Mouse (Mus musculus) layer of hippocampus, postnatal 14 days (tissue): ENCODE measurements at regions not wholly inside any gene's neighbourhood (a gene's known extent, or its start where the extent isn't known, plus 50 kb on each side); places are given as distances from the start of the nearest gene placed in this dataset.

Source experiments
- DNase-seq, 2 experiments: peaks; one replicate each; pipeline ENCODE4 v3.0.0; 2021 to 2022; ENCODE audit warnings: low spot score in 2 of 2, mixed read lengths in 1 of 2

DNA sequence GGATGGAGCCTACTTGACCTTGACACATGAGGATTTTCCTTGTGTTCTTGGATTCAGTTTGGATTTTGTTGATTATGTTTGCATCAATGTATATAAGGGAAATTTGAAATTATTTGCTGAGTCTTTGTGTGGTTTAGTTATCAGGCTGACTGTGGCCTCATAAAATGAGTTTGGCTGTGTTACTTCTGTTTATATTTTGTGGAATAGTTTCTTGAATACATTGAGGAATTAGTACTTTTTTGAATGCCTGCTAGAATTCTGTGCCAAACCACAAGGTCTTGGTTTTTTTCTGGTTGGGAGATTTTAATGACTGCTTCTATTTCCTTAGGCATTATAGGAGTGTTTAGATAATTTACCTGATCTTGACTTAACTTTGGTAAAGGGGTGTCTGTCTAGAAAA is 1018.5 kb downstream of the Zpld1 start:
- no peak for DNase-seq

DNA sequence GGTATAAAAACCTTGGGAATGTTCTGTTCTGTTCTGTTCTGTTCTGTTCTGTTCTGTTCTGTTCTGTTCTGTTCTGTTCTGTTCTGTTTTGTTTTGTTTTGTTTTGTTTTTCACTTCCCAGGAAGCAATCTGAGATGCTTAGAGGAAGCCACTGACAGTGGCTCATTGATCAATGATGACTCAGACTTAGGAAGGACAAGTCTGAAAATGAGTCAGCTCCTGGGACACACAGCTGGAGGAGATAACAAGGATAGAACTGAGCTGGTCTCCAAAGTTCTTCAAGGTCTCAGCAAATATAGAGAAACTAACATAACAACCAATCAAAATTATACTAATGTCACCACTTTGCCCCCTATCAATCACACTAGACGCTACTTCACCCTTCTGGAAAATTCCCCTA is 1033.9 kb downstream of the Zpld1 start:
- no peak for DNase-seq

DNA sequence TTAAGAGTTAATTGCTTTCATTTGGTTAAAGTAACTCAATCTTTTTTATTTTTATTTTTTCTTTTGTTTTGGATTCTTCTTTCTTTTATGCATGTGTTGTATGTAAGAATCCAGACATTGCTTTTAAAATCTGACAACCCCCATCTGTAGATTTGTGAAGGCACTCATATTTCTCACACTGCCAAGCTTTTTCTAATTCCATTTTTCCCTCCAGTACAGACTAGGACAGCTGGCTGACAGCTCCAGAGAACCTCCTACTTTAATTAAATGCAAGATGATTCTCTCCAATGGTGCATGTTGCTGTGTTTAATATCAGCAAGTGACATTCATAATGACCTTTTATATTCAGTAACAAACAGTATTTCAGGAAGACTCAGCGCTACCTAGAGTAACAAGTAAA is 1038.5 kb downstream of the Zpld1 start:
- peak in 1 of 2 experiments; percentile 1 for DNase-seq

DNA sequence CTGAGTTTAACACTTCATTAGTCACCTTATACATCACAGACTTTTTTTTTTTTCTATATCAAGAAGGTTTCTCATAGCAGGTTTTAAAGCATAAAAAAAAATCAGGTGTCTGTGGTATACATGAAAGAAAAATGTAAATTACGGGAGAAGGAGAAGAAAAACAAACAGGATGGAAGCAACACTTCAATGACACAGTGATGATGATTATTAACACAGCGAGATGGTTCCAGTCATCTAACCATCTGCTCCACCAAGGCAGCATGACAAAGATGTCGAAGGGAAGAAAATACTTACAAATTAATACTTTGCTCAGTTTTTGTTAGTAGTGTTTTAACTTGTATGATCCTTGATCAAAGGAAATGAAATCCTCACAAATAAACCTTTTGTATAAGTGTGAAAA is 1050.9 kb downstream of the Zpld1 start:
- no peak for DNase-seq

DNA sequence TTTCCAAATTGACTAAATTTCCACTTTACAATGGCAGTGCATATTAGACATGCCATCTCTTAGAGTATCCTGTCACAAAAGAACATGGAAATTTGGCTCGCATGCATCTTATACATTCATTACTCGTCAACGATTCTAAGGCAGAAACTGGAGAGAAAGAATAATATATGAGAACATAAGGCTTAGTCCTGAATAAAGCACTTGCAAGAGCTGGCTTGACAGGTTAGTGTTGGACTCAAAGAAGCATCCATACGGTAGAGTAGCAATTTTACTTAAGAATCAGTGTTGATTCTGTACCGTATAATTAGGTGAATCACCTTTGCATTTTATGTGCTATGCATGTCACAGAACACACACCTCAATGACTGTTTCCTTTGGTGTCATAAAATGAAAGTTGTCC is 1051.4 kb downstream of the Zpld1 start:
- DNase-seq, result no peak

DNA sequence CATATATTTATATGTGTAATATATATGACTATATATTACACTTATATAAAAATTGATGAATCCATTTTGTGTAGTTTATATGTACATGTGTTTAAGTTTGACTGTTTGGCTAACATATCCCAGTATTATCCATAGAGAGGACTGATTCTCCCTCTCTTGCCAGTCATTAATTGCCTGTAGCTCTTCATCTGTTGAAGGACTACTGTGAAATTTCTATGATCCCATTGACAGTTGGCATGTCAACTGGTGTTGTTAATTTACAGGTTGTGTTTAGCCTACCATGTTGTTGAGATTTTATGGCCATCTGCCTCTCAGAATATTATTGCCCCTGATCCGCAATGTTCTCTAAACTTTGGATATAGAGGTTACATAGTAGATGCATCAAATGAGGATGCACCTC is 1058.3 kb downstream of the Zpld1 start:
- DNase-seq, result peak in 1 of 2 experiments; percentile 12

DNA sequence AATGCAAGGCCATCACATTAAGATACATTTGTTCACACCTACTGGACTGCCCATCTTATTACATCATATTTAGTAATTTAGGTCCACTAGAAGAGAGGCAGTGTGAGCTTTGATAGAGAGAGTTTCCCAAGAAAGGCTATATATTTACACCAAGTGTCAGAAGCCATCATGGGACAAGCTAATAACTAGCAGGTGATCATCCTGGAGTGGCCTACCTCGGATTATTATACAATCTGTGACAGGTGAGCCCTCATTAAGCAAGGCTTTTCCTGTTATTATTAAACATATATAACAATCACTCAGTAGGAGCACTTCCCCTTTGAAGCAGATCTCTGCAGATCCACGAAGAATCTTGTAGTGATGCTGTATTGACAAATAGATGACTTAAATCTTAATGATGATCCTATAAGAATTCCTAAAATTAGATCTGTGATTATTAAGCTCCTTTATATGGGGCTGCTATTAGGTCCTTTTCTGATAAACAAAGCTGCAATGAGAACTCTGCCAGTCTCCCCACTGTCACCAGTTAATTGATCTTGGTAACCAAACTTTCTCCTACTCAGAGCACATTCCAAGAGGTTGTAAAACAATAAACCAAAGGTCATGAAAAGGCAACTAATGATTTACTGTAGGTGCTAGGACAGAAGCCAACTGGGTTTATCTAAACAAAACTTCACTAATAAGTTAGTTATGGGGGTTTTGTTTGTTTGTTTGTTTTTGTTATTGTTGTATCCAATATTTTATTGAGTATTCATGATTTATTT is 1068.2 kb downstream of the Zpld1 start:
- DNase-seq, result no peak

DNA sequence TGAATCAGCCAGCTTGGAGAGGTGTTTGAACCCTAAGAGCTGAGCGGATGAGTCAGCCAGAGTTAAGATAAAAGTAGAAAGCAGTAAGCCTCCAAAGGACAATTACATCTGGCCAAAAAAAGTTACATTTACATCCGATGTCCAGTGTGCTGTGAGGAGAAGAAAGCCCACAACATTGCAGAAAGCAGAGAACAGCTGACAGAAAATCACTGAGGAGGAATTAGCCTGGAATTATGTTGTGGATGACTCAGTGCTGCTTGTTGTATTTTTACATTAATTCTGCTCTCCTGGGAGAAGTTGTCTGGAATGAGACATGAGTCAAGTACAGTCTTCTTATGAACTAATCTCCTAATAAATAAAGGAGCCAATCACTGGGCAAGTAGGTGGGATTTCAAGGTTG is 1071.6 kb downstream of the Zpld1 start:
- DNase-seq, result no peak

DNA sequence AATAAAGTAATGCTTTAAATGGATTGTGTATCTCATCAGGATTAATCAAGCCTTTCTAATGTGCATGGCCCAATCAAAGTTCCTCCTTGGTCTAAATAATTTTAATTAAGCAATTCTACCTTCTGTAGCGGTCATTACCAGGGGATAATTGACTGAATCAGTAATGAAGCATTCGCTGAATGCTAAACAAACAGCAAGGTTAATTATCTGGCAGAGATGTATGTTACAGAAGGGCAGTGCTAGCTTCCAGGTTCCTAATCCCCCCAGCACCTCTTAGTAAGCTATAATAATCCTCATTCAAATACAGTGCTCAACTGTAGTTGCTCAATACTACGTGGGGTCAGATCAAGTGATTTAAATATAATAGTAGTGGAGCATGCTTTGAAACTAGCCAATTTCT is 1102.6 kb downstream of the Zpld1 start:
- DNase-seq, result no peak

DNA sequence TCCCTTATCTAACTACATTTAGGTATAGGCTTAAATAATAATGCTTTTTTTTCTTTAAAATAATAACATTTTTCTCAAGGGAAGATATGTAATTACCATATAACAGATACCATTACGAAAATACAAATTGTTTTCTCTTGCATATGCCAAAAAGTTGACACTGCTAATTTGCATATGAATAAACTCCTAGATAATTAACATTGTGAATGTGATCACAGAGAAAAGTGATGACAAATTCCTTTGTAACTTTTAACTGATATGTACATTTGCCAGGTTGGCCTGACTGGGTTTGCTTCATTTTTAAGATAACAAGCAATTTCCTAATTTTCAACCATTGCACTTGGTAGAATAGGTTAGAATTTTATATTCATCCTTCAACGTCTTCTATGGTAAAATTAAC is 1103.1 kb downstream of the Zpld1 start:
- no peak for DNase-seq
